Mouse (Mus musculus): Measurements from ENCODE around the gene Enpp3. TPM values are rescaled to one million over a fixed set of nuclear protein-coding genes. Genes with fewer than 3 reads are reported as not detected.
A peak's percentile ranks its signal among the peaks of the same experiment; 100 is the strongest.
"Not testable (repeated sequence)": the region's sequence is repeated elsewhere in the genome, so short reads cannot be mapped to it uniquely, and the experiment has no call there.

The Enpp3 gene
- polyA plus RNA-seq, 1 experiment from 2014 or later = 6.2 TPM

DNA sequence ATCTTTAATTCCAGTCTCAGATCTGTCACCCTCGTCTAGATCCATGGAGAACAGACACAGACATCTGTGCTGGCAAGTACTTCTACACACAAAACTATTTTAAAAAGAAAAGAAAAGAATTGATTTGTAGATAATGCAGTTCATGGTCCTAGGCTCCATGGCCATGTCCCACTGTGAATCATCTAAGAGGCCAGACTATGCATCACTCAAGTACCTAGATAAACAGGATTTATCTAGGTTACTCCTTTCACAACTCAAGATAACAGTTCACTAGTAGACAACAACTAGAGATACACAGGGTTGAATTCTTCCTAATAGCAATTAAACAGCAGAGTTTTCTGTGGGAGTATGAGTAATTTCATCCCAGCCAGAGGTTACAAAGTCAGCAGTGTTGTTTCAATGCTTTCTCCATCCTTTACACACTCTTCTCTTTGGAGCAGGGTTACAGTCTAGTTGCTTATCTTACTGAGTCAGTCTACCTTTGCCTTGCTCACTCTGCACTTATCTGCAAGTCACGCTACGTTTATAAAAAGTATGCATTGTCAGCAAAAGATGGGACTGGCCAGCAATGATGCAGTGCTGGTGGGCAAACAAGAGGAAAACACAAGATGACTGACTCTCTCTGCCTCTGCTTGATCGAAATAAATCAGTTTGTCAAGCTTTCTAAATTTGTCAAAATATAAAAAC, 20.5 kb downstream of the Enpp3 start:
- Histone ChIP-seq H3K9me3 (no peaks in the 10 kb centered on the region), H3K27ac (no peak overlapping the region), H3K36me3 (no peaks in the 10 kb centered on the region), H3K4me3 (no peak overlapping the region), H3K9ac (no peak overlapping the region), H3K27me3 (no peaks in the 10 kb centered on the region), H3K4me1 (peaks cover 16% of the 10 kb centered on the region), H3K4me2 (no peak overlapping the region)
- 83% methylated on average over 4 of the region's 4 CpGs for WGBS
- no peak for ATAC-seq (ENCODE audit: insufficient number of reproducible peaks, insufficient read depth, low FRiP score, low TSS enrichment, low read depth)

DNA sequence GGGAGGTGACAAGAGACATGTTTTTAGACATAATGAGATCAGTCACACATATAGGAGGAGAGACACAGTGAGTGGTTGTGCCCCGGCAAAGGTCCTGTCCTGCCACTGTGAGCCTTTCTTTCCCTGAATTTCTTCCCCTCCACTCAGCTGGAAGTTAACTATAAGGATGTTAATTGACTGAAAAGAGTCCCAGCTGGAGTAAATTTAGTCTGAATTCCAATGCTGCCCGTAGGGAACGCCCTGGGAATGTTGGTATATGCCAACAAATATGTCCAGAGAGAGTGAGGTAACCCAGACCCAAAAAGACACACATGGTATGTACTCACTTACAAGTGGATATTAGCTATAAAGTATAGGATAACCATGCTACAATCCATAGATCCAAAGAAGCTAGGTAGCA, 23.1 kb downstream of the Enpp3 start:
- H3K4me2 ChIP-seq = no peak overlapping the region
- H3K27ac ChIP-seq = no peak overlapping the region
- ATAC-seq (ENCODE audit: insufficient number of reproducible peaks, insufficient read depth, low FRiP score, low TSS enrichment, low read depth) = no peak
- H3K4me3 ChIP-seq = no peak overlapping the region
- H3K36me3 ChIP-seq = no peaks in the 10 kb centered on the region
- 29% methylated on average over 3 of the region's 3 CpGs for WGBS
- H3K4me1 ChIP-seq = peaks cover 16% of the 10 kb centered on the region
- no peaks in the 10 kb centered on the region for H3K27me3 ChIP-seq
- no peaks in the 10 kb centered on the region for H3K9me3 ChIP-seq
- no peak overlapping the region for H3K9ac ChIP-seq

GRCm38 (mm10) chr10:24810639-24811038, 32.0 kb downstream of the Enpp3 start:
- ATAC-seq (ENCODE audit: insufficient number of reproducible peaks, insufficient read depth, low FRiP score, low TSS enrichment, low read depth) = no peak
- Histone ChIP-seq H3K9me3 (no peaks in the 10 kb centered on the region), H3K27me3 (no peaks in the 10 kb centered on the region), H3K4me3 (no peak overlapping the region), H3K4me2 (peak overlapping the region; percentile 9), H3K36me3 (no peaks in the 10 kb centered on the region), H3K9ac (no peak overlapping the region), H3K4me1 (0 out of 2 replicates have a peak, but pooled peaks cover 9% of the 10 kb centered on the region), H3K27ac (no peak overlapping the region)
- WGBS = 35% methylated on average over 10 of the region's 10 CpGs

DNA sequence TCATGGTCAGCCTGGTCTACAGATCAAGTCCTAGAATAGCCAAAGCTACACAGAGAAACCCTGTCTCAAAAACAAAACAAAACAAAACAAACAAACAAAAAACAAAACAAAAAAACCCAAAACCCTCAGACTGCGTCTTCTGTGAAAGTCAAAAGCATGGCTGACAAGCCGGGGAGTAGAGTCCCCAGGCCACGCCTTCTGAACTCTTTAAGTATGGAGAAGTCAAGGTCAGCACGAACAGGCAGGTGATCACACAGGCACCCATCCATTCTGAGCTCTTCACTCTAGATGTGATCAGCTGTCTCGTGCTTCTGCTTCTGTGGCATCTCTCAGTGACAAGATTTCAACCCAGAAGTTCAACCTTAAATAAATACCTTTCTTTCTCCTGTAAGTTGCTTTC, 35.9 kb downstream of the Enpp3 start:
- no peaks in the 10 kb centered on the region for H3K9me3 ChIP-seq
- H3K27me3 ChIP-seq = no peaks in the 10 kb centered on the region
- no peak overlapping the region for H3K4me3 ChIP-seq
- 82% methylated on average over 5 of the region's 5 CpGs for WGBS
- ATAC-seq (ENCODE audit: insufficient number of reproducible peaks, insufficient read depth, low FRiP score, low TSS enrichment, low read depth) = no peak
- no peaks in the 10 kb centered on the region for H3K36me3 ChIP-seq
- H3K4me1 ChIP-seq = 0 out of 2 replicates have a peak, but pooled peaks cover 9% of the 10 kb centered on the region
- H3K27ac ChIP-seq = no peak overlapping the region
- no peak overlapping the region for H3K4me2 ChIP-seq
- no peak overlapping the region for H3K9ac ChIP-seq

- no peak for ATAC-seq (ENCODE audit: insufficient number of reproducible peaks, insufficient read depth, low FRiP score, low TSS enrichment, low read depth)
- no peak overlapping the region for H3K27ac ChIP-seq
- H3K9me3 ChIP-seq = no peaks in the 10 kb centered on the region
- no peaks in the 10 kb centered on the region for H3K36me3 ChIP-seq
- 0 out of 2 replicates have a peak, but pooled peaks cover 6% of the 10 kb centered on the region for H3K4me1 ChIP-seq
- H3K4me2 ChIP-seq = no peak overlapping the region
- no peaks in the 10 kb centered on the region for H3K27me3 ChIP-seq
- WGBS = 92% methylated on average over 10 of the region's 10 CpGs
- H3K4me3 ChIP-seq = no peak overlapping the region
- no peak overlapping the region for H3K9ac ChIP-seq
Measured at GRCm38 (mm10) chr10:24805876-24806275, 36.7 kb downstream of the Enpp3 start.

DNA sequence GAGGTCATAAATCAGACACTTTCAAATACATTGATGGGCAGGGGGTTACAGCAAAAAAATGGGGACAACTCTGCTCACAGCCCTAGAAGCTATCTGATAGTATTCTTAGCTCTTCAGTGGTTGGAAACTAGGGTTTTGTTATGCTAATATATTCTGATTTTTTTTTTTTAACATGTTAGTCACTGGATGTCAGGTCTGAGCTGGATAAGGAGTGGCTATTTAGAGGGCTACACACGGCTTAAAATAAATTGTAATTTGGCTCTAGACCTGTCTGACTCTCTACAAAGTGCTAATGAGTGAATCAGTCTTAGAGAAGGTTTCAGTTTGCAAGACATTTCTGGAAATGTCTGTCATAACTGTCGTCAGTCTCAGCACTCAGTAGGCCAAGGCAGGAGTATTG, 37.5 kb downstream of the Enpp3 start:
- Histone ChIP-seq H3K27me3 (no peaks in the 10 kb centered on the region), H3K9me3 (no peaks in the 10 kb centered on the region), H3K4me1 (0 out of 2 replicates have a peak, but pooled peaks cover 1% of the 10 kb centered on the region), H3K4me2 (no peak overlapping the region), H3K27ac (no peak overlapping the region), H3K4me3 (no peak overlapping the region), H3K36me3 (no peaks in the 10 kb centered on the region), H3K9ac (no peak overlapping the region)
- ATAC-seq (ENCODE audit: insufficient number of reproducible peaks, insufficient read depth, low FRiP score, low TSS enrichment, low read depth) = no peak
- 76% methylated on average over 2 of the region's 2 CpGs for WGBS

DNA sequence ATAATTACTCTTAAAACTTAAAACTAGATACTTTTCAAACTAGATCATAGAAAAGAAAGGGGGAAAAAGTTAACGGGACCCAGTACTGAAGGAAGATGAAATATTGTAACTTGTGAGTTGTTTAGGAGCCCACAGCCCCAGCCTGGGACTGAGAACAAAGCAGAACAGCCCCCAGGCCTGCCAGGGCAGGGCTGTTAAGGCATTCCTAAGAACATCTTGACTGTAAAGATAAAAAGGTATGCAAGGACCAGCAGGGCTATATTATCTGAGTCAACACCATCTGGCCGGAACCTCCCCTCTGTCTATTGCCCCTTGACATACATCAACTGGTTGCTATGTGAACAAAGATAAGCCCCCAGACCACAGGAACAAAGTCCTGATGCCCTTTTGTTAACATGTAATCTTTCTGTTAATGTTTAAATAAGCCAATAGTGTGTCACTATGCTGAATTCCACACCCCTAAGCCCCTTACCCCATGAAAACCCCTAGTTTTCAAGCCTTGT, 39.8 kb downstream of the Enpp3 start:
- H3K4me1 ChIP-seq; H3K9me3 ChIP-seq; ATAC-seq (ENCODE audit: insufficient number of reproducible peaks, insufficient read depth, low FRiP score, low TSS enrichment, low read depth); H3K9ac ChIP-seq; H3K27me3 ChIP-seq; H3K4me2 ChIP-seq; H3K36me3 ChIP-seq; H3K27ac ChIP-seq; H3K4me3 ChIP-seq: not testable (repeated sequence)
- 90% methylated on average over 2 of the region's 2 CpGs for WGBS

DNA sequence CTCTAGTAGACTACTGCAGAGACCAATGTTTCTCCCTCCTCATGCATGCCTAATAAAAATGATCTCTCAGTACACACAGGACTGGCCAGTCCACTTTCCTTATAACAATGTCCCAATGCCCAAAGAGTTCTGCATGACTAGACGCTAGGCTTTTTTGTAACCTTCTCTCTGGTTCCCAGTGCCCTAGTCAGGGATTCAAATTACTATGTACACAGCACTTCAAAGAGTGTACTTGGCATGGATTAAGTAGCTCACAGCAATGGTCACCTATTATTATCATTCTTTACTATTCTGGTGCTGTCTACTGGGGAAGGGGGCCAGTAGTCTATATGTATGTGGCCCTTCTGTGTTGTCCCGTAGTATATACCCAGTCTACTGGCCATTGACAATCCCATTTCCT, 40.8 kb downstream of the Enpp3 start:
- no peaks in the 10 kb centered on the region for H3K9me3 ChIP-seq
- no peaks in the 10 kb centered on the region for H3K4me1 ChIP-seq
- ATAC-seq (ENCODE audit: insufficient number of reproducible peaks, insufficient read depth, low FRiP score, low TSS enrichment, low read depth) = no peak
- no peak overlapping the region for H3K4me3 ChIP-seq
- H3K4me2 ChIP-seq = no peak overlapping the region
- no peaks in the 10 kb centered on the region for H3K27me3 ChIP-seq
- no peak overlapping the region for H3K27ac ChIP-seq
- no peak overlapping the region for H3K9ac ChIP-seq
- 70% methylated on average over 2 of the region's 2 CpGs for WGBS
- H3K36me3 ChIP-seq = no peaks in the 10 kb centered on the region

DNA sequence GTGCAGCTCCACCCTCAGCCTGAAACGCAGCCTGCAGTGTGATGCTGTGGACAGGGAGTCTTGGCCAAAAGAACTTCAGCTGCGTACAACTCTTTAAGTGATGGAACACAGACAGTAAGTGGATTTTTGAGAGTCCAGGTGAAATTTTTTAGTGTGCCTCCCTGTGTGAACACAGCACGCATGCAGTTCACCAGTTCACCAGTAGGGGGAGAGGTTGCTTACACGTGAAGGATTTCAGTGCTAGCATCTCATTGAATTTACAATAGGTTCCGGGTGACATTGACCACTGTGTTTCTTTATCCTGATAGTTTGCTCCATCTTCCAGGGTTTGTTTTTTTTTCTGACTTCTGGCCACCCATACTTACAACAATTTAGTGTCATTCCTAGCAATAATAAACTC, 45.4 kb downstream of the Enpp3 start:
- no peak overlapping the region for H3K27ac ChIP-seq
- 52% methylated on average over 5 of the region's 5 CpGs for WGBS
- ATAC-seq (ENCODE audit: insufficient number of reproducible peaks, insufficient read depth, low FRiP score, low TSS enrichment, low read depth) = no peak
- H3K9ac ChIP-seq = no peak overlapping the region
- no peaks in the 10 kb centered on the region for H3K36me3 ChIP-seq
- H3K27me3 ChIP-seq = no peaks in the 10 kb centered on the region
- H3K4me3 ChIP-seq = no peak overlapping the region
- H3K4me1 ChIP-seq = no peaks in the 10 kb centered on the region
- no peak overlapping the region for H3K4me2 ChIP-seq
- no peaks in the 10 kb centered on the region for H3K9me3 ChIP-seq

DNA sequence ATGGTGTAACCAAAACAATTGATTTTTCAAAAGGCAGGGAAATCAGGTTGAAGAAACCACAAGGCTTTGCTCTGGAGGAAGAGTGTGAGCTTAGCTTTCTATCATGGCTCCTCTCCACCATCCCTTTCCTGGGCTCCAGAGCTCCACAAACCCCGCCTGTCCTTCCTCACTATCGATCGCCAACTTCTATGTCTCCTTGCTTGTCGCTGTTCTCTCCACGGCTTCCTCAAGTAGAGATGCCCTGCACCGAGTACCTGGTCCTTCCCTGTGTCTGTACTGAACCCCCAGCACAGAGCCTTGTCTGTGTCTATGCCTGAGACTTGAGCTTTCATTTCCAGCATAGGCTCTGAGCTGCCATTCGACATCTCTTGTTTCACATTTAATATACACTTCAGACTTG, 49.9 kb downstream of the Enpp3 start:
- Histone ChIP-seq H3K36me3 (no peaks in the 10 kb centered on the region), H3K4me2 (no peak overlapping the region), H3K27me3 (no peaks in the 10 kb centered on the region), H3K27ac (no peak overlapping the region), H3K4me1 (no peaks in the 10 kb centered on the region), H3K4me3 (no peak overlapping the region), H3K9me3 (no peaks in the 10 kb centered on the region), H3K9ac (no peak overlapping the region)
- WGBS = 89% methylated on average over 7 of the region's 7 CpGs
- ATAC-seq (ENCODE audit: insufficient number of reproducible peaks, insufficient read depth, low FRiP score, low TSS enrichment, low read depth) = no peak

GRCm38 (mm10) chr10:24789747-24790545, 52.7 kb downstream of the Enpp3 start:
- WGBS = 75% methylated on average over 11 of the region's 11 CpGs
- no peak overlapping the region for H3K9ac ChIP-seq
- no peak overlapping the region for H3K4me2 ChIP-seq
- H3K4me3 ChIP-seq = no peak overlapping the region
- no peaks in the 10 kb centered on the region for H3K27me3 ChIP-seq
- no peaks in the 10 kb centered on the region for H3K4me1 ChIP-seq
- H3K36me3 ChIP-seq = no peaks in the 10 kb centered on the region
- ATAC-seq (ENCODE audit: insufficient number of reproducible peaks, insufficient read depth, low FRiP score, low TSS enrichment, low read depth) = no peak
- H3K9me3 ChIP-seq = no peaks in the 10 kb centered on the region
- no peak overlapping the region for H3K27ac ChIP-seq

DNA sequence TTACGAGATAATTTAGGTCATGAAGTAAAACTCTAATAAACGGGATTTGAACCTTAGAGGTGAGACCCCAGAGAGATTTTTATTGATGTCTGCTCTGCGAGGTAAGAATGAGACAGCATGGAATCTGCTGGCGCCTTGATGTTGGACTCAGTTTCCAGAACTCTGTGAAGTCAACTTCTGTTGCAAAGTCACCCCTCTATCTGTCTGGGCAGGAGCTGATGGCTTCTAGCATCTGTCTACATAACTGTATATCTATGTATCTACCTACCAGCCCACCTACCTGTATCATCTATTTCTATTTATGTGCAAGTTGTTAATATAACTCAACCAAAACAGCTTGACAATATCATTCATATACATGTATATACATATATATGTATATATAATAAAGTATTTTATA, 57.3 kb downstream of the Enpp3 start:
- 87% methylated on average over 4 of the region's 4 CpGs for WGBS
- Histone ChIP-seq H3K27ac (no peak overlapping the region), H3K9me3 (no peaks in the 10 kb centered on the region), H3K4me3 (no peak overlapping the region), H3K27me3 (peaks cover 7% of the 10 kb centered on the region; the same call in 1 of the 2 replicates), H3K4me1 (peaks cover 15% of the 10 kb centered on the region), H3K36me3 (no peaks in the 10 kb centered on the region), H3K4me2 (no peak overlapping the region), H3K9ac (no peak overlapping the region)
- ATAC-seq (ENCODE audit: insufficient number of reproducible peaks, insufficient read depth, low FRiP score, low TSS enrichment, low read depth) = no peak
